Mouse (Mus musculus) kidney, adult 10 weeks (tissue): ENCODE data around the gene Bcl10. TPM values are rescaled to one million over a fixed set of nuclear protein-coding genes. Genes with fewer than 3 reads are reported as not detected.

ENCODE experiments used
- polyA plus RNA-seq: library from polyadenylated mRNA; stranded (reverse); fragments of 350-450 nt; fragmentation: Illumina TruSeq; extraction: RNeasy Lipid Tissue Mini Kit (QIAGEN cat#74804); gene quantifications from one replicate; pipeline ENCODE4 v1.2.3, GENCODE M21; 2014; ENCODE audit warnings: low read depth, low replicate concordance

The Bcl10 gene
- 15.2 TPM for polyA plus RNA-seq

GRCm38 (mm10) chr3:145922019-145922854, at the start of gene Bcl10:
Gene Bcl10, plus strand, starts transcription at chr3:145922804.

GRCm38 (mm10) chr3:145937505-145938404, 15.2 kb downstream of the Bcl10 start, which contains the start of gene 2410004B18Rik:
Gene 2410004B18Rik, plus strand, starts transcription at chr3:145938014.

Other genes starting within 250 kb of the Bcl10 start
- 215 TPM for gene Ddah1, start 164.1 kb upstream of the Bcl10 start, polyA plus RNA-seq
- 63.8 TPM for gene 2410004B18Rik, start 15.2 kb downstream of the Bcl10 start, polyA plus RNA-seq
- 14.0 TPM for gene Syde2, start 65.1 kb downstream of the Bcl10 start, polyA plus RNA-seq
- gene Wdr63, start 185.3 kb downstream of the Bcl10 start, polyA plus RNA-seq = not detected
- gene Mcoln3, start 194.6 kb downstream of the Bcl10 start, polyA plus RNA-seq = 22.6 TPM
- gene Mcoln2, start 227.0 kb downstream of the Bcl10 start, polyA plus RNA-seq = 8.8 TPM